Mouse (Mus musculus) forebrain, embryonic 13.5 days (tissue): ENCODE results near the gene Gorab. TPM values are rescaled to one million over a fixed set of nuclear protein-coding genes. Genes with fewer than 3 reads are reported as not detected.

Experiments used
- ATAC-seq: fragments of 200-750 bp; cut with Nextera tagmentation; 2 replicates; pipeline ENCODE4 v1.8.0; 2017
- H3K27ac ChIP-seq: fragments of 300-500 bp; sonication (generic); 2 replicates; pipeline ENCODE4 v1.5.1; 2015; ENCODE audit warnings: inconsistent platforms, mild to moderate bottlenecking, moderate library complexity
- H3K27me3 ChIP-seq: fragments of 300-500 bp; sonication (generic); 2 replicates; pipeline ENCODE4 v1.6.1; 2015; ENCODE audit warnings: mild to moderate bottlenecking, inconsistent platforms
- H3K36me3 ChIP-seq: fragments of 300-500 bp; sonication (generic); 2 replicates; pipeline ENCODE4 v1.6.1; 2015; ENCODE audit warnings: mild to moderate bottlenecking, inconsistent platforms; ENCODE audit not compliant: poor library complexity, severe bottlenecking
- H3K4me1 ChIP-seq: fragments of 300-500 bp; sonication (generic); 2 replicates; pipeline ENCODE4 v1.6.1; 2015; ENCODE audit warnings: inconsistent platforms
- H3K4me2 ChIP-seq: fragments of 300-500 bp; sonication (generic); 2 replicates; pipeline ENCODE4 v1.6.1; 2015; ENCODE audit warnings: inconsistent platforms, mild to moderate bottlenecking, moderate library complexity
- H3K4me3 ChIP-seq: fragments of 300-500 bp; sonication (generic); 2 replicates; pipeline ENCODE4 v1.5.1; 2015; ENCODE audit warnings: mild to moderate bottlenecking, inconsistent platforms
- H3K9ac ChIP-seq: fragments of 300-500 bp; sonication (generic); 2 replicates; pipeline ENCODE4 v1.6.1; 2015; ENCODE audit warnings: mild to moderate bottlenecking, inconsistent platforms
- H3K9me3 ChIP-seq: fragments of 300-500 bp; sonication (generic); replicated peaks from 2 replicates; pipeline ENCODE4 v1.6.1; 2016; ENCODE audit warnings: inconsistent platforms
- WGBS: fragments of 180-500 bp; shearing (Covaris S2); methylation state at CpG from one replicate; pipeline ENCODE4 v1.1.7; 2015; 5-methylcytosine and 5-hydroxymethylcytosine counted together
- polyA plus RNA-seq: library from polyadenylated mRNA; unstranded; fragments of >200 nt; fragmentation: Nextera tagmentation; extraction: Ambion mirVana; gene quantifications from 2 replicates; pipeline ENCODE4 v1.2.1, GENCODE M21; 2015

Gene Gorab
- polyA plus RNA-seq, 1 experiment from 2014 or later: 25.2 TPM

DNA sequence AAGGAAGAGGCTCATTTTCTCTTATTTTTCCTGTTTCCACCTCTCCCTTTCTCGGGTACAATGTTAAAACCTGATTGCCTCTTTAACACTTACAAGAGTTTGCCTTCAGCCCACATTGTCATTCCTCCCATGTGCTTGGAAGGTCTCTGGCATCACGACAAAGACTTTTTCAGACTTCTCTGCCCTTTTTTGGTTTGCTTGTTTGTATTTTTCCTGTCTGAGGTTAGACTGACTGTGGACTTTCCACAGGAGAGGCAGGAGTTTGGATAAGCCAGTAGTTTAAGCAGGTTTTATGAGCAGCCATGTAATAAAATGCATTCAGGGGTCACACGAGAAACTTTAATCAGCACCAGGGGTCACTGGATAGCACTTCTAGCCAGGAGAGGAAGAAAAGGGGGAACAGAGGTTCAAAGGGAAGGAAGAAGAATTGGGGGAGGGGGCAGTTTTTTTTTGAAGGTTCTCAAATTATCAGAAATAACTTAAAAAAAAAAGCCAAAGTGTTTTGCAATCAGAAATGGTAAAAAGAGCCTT is 47.8 kb downstream of the Gorab start:
- Histone ChIP-seq H3K9ac (no peak overlapping the region), H3K9me3 (no peaks in the 10 kb centered on the region), H3K36me3 (no peaks in the 10 kb centered on the region), H3K27ac (no peak overlapping the region), H3K4me2 (no peak overlapping the region), H3K4me1 (0 out of 2 replicates have a peak, but pooled peaks cover 4% of the 10 kb centered on the region), H3K27me3 (no peaks in the 10 kb centered on the region), H3K4me3 (no peak overlapping the region)
- WGBS: 43% methylated on average over 3 of the region's 3 CpGs
- ATAC-seq: no peak

GRCm38 (mm10) chr1:163350988-163351387 is 52.5 kb downstream of the Gorab start:
- H3K27ac ChIP-seq: no peak overlapping the region
- H3K4me1 ChIP-seq: 0 out of 2 replicates have a peak, but pooled peaks cover 4% of the 10 kb centered on the region
- no peaks in the 10 kb centered on the region for H3K36me3 ChIP-seq
- no peaks in the 10 kb centered on the region for H3K9me3 ChIP-seq
- no peak overlapping the region for H3K9ac ChIP-seq
- no peak overlapping the region for H3K4me2 ChIP-seq
- no peaks in the 10 kb centered on the region for H3K27me3 ChIP-seq
- H3K4me3 ChIP-seq: no peak overlapping the region
- ATAC-seq: no peak
- 86% methylated on average over 3 of the region's 3 CpGs for WGBS

DNA sequence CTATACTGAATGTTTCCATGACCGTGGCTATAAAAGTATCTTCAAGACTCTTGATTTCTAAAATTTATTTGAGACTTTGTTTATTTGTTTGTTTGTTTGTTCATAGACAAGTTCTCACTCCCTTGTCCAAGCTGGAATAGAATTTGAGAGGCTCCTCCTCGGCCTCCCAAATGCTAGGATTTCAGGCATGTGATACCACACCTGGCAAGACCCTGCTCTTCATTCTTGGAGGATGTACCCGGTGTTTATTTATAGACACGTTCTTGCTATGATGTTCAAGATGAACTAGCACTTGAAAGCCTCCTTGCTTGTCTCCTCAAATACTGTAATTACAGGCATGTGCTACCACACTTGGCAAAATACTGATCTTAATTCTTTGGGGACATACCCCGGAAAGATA is 57.9 kb downstream of the Gorab start:
- H3K4me2 ChIP-seq: no peak overlapping the region
- no peak for ATAC-seq
- 83% methylated on average over 5 of the region's 5 CpGs for WGBS
- no peaks in the 10 kb centered on the region for H3K9me3 ChIP-seq
- H3K27me3 ChIP-seq: no peaks in the 10 kb centered on the region
- no peaks in the 10 kb centered on the region for H3K36me3 ChIP-seq
- H3K4me3 ChIP-seq: no peak overlapping the region
- H3K9ac ChIP-seq: no peak overlapping the region
- H3K27ac ChIP-seq: no peak overlapping the region
- H3K4me1 ChIP-seq: no peaks in the 10 kb centered on the region

DNA sequence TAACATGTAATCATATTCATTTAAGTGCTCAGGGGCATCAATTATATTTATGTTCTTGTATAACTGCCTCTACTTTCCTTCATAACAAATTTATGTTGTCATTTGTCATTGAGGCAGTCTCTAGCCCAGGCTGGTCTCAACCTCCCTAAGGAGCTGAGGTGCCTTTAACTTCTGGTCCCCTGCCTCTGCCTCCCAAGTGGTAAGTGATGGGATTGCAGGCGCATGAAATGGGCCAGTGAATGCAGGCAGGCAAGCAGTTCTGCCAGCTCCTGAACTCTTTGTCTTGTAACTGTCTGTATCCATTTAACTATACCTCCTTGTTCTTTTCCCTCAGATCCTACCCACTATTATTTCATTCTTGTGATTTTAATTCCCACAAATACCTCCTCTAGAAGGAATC is 58.5 kb downstream of the Gorab start:
- no peak overlapping the region for H3K4me3 ChIP-seq
- no peak overlapping the region for H3K9ac ChIP-seq
- H3K36me3 ChIP-seq: no peaks in the 10 kb centered on the region
- H3K27ac ChIP-seq: no peak overlapping the region
- no peaks in the 10 kb centered on the region for H3K27me3 ChIP-seq
- H3K9me3 ChIP-seq: no peaks in the 10 kb centered on the region
- H3K4me1 ChIP-seq: no peaks in the 10 kb centered on the region; the same call in 1 of the 2 replicates
- H3K4me2 ChIP-seq: no peak overlapping the region
- 14% methylated on average over 1 of the region's 1 CpGs for WGBS
- no peak for ATAC-seq

DNA sequence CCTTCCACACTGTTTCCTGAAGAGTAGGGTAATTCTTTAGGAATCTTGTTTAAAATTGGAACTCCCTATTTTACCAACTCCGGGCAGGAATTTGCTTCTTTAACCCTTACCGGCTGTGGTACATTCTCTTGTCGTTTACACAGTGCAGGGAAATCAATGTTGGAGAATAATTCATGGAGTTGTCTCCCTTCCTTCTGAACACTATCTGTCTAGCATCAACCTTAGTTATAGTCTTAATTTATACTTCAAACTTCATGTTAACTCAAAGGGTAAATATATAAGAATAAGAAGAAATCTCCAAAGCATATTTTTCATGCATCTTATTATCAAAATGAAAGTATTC is 64.3 kb downstream of the Gorab start:
- Histone ChIP-seq H3K27ac (no peak overlapping the region), H3K27me3 (no peaks in the 10 kb centered on the region), H3K9me3 (no peaks in the 10 kb centered on the region), H3K36me3 (no peaks in the 10 kb centered on the region), H3K4me2 (peak overlapping the region; percentile 7; the same call in 1 of the 2 replicates), H3K4me1 (peaks cover 15% of the 10 kb centered on the region), H3K4me3 (no peak overlapping the region), H3K9ac (no peak overlapping the region)
- no peak for ATAC-seq
- 40% methylated on average over 3 of the region's 3 CpGs for WGBS

DNA sequence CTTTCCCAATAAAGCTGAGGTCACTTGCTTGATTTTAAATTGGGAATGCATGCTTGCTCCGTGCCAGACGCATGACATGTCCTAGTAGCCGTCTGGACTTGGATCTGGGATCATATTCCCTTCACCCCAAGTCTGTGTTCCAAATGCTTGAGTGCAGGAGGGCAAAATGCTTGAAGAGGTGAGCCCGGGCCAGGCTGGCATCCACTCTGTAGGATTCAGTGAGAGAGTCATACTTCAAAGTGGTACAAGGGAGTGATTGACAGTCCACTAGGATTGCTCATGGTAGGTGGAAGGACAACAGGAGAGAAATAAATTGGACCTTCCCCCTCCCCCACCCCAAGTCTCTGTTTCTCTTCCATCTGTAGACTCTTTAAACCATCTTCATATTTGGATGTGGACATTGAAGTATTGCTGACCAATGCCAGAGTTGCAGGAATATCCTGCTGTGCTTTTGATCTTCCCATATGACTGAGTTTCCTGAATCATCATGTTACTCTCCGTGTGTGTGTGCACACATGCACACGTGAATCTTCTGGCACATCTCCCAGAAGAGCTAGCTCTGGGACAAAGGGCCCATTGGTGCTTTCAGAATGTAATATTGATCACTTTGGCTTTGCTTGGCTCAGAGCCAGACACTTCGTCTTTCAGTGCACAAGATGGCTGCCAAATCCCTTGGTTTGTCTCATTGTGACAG is 64.8 kb downstream of the Gorab start:
- H3K4me3 ChIP-seq: no peak overlapping the region
- H3K27ac ChIP-seq: no peak overlapping the region
- H3K9ac ChIP-seq: no peak overlapping the region
- 44% methylated on average over 7 of the region's 7 CpGs for WGBS
- peaks cover 15% of the 10 kb centered on the region for H3K4me1 ChIP-seq
- H3K9me3 ChIP-seq: no peaks in the 10 kb centered on the region
- H3K36me3 ChIP-seq: no peaks in the 10 kb centered on the region
- ATAC-seq: peak; percentile 77
- peak overlapping the region; percentile 7; the same call in 1 of the 2 replicates for H3K4me2 ChIP-seq
- no peaks in the 10 kb centered on the region for H3K27me3 ChIP-seq

DNA sequence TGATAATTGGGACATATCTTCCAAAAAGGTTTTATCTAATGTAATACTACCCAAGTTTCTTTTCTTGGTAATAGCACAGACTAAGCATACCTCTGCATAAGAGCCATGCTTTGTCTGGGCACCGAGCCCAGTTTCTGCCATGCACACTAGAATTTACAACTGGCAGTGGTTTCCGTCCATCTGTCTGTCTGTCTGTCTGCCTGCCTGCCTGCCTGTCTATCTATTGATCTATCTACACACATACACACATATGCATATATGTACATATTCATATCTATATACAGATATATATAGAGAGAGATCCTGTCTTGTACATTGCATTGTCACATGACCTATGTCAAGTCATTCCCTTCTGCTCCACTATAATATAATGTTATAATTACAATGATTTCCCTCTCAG is 65.6 kb downstream of the Gorab start:
- ATAC-seq: peak; percentile 68

More for the DNA sequence above, 65.6 kb downstream of the Gorab start:
- Histone ChIP-seq H3K36me3 (no peaks in the 10 kb centered on the region), H3K27me3 (no peaks in the 10 kb centered on the region), H3K4me3 (no peak overlapping the region), H3K27ac (no peak overlapping the region), H3K9ac (no peak overlapping the region), H3K4me2 (no peak overlapping the region), H3K4me1 (peaks cover 15% of the 10 kb centered on the region), H3K9me3 (no peaks in the 10 kb centered on the region)
- whole genome bisulfite sequencing: 79% methylated on average over 2 of the region's 2 CpGs

Other genes starting within 250 kb of the Gorab start
- gene Prrx1, start 90.0 kb downstream of the Gorab start, polyA plus RNA-seq: 8.6 and 9.1 TPM in 2 replicates